Mouse (Mus musculus) Patski (cell line): ENCODE measurements at regions not wholly inside any gene's neighbourhood (a gene's known extent, or its start where the extent isn't known, plus 50 kb on each side); places are given as distances from the start of the nearest gene placed in this dataset.
A peak's percentile ranks its signal among the peaks of the same experiment; 100 is the strongest.

Experiments
- ATAC-seq: fragments of 100-300 bp; one replicate; pipeline ENCODE4 v1.8.0; 2021
- CTCF ChIA-PET: fragments of 350-600 bp; sonication (Branson Sonifier 250); formaldehyde crosslinking; loops from one replicate; lab custom pipeline; 2022; ENCODE audit warnings: inconsistent platforms; lab: Charles Lee
- POLR2A ChIA-PET: fragments of 350-600 bp; sonication (Branson Sonifier 250); formaldehyde crosslinking; loops from one replicate; lab custom pipeline; 2022; ENCODE audit warnings: antibody characterized with exemption, inconsistent platforms; lab: Charles Lee
- DNase-seq: peaks from one replicate; pipeline ENCODE4 v3.0.0-alpha.2; 2011; ENCODE audit warnings: low read depth, low spot score
- H3K27me3 ChIP-seq: fragments of 371-371 bp; one replicate; pipeline ENCODE4 v1.5.1; 2021
- CTCF ChIP-seq: fragments of 100-300 bp; IDR thresholded peaks from one replicate; pipeline ENCODE4 v1.5.1; 2021
- in situ Hi-C: fragments of 300-500 bp; cut with MboI; formaldehyde crosslinking; loops from 3 replicates; pipeline ENCODE4 v1.11.1; 2018; ENCODE audit warnings: low pct_unique_long_range_greater_than_20kb, mixed read lengths

GRCm38 (mm10) chr8:103199696-103200615, 414.5 kb upstream of the Cdh11 start:
- DNase-seq (no peak), ATAC-seq (no peak)
- ChIA-PET CTCF (no interaction called here), POLR2A (interaction anchor here (0.6 kb wide), 1 partner anchor 158 kb away, joined by 5 read pairs; no protein-coding TSS in a partner anchor)
- in situ Hi-C loops: no loop called here
- TF ChIP-seq CTCF: no peak
- H3K27me3 ChIP-seq: no peaks in the 10 kb centered on the region

GRCm38 (mm10) chr8:103203710-103204109, 418.3 kb upstream of the Cdh11 start:
- DNase-seq: no peak
- ATAC-seq: no peak
- in situ Hi-C loops: no loop called here
- ChIA-PET POLR2A (no interaction called here), CTCF (no interaction called here)
- TF ChIP-seq CTCF: no peak
- no peaks in the 10 kb centered on the region for H3K27me3 ChIP-seq

DNA sequence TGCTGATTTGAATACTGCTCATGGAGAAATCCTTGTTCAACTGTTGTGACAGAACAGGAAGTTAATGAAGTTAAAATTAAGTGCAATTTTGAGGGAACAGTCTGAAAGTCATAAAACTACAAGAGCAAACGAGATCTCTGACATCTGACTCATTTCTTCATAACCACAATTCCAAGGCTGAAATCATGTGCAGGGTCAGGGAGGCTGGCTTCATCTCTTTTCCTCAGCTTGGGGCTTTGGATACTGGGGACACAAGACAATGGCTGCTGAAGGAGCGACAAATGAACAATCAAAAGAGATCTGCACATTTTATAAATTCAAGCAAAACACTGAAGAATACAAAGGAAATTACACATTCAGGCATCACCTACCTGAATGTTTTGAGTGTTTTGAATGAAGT, 429.2 kb upstream of the Cdh11 start:
- POLR2A ChIA-PET: interaction anchor here (0.7 kb wide), 1 partner anchor 110 kb away, joined by 3 read pairs; no protein-coding TSS in a partner anchor
- no peak for TF ChIP-seq CTCF
- H3K27me3 ChIP-seq: no peaks in the 10 kb centered on the region
- in situ Hi-C loops: no loop called here
- no peak for ATAC-seq
- DNase-seq: peak; percentile 9
- CTCF ChIA-PET: no interaction called here

GRCm38 (mm10) chr8:103230741-103231475, 445.5 kb upstream of the Cdh11 start:
- DNase-seq: no peak
- H3K27me3 ChIP-seq: no peaks in the 10 kb centered on the region
- POLR2A ChIA-PET: no interaction called here
- no peak for ATAC-seq
- in situ Hi-C loops: no loop called here
- no peak for TF ChIP-seq CTCF
- CTCF ChIA-PET: interaction anchor here (1.6 kb wide), 1 partner anchor 11 kb away, joined by 3 read pairs; no protein-coding TSS in a partner anchor

DNA sequence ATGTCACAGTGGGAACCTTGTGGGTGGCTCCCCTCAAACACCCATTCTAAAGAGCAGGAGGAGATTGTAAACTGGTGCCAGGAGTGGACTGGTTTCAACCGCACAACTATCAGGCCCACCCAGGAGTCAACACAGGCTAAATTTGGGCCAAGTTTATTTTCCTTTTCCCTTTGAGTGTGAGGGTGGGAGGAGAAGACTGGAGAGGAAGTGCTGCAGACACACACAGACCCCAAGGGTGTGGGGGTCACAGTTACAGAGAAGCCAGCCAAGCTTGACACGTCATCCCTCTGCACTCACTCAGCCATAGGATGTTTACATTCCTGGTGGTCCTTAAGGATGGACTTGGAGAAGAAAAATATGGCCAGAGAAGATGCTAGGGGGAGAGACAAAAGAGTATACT, 448.9 kb upstream of the Cdh11 start:
- H3K27me3 ChIP-seq: no peaks in the 10 kb centered on the region
- DNase-seq (no peak), ATAC-seq (no peak)
- in situ Hi-C loops: no loop called here
- POLR2A ChIA-PET: no interaction called here
- TF ChIP-seq CTCF: no peak
- CTCF ChIA-PET: interaction anchor here (1.4 kb wide), 1 partner anchor 33 kb away, joined by 3 read pairs; no protein-coding TSS in a partner anchor

DNA sequence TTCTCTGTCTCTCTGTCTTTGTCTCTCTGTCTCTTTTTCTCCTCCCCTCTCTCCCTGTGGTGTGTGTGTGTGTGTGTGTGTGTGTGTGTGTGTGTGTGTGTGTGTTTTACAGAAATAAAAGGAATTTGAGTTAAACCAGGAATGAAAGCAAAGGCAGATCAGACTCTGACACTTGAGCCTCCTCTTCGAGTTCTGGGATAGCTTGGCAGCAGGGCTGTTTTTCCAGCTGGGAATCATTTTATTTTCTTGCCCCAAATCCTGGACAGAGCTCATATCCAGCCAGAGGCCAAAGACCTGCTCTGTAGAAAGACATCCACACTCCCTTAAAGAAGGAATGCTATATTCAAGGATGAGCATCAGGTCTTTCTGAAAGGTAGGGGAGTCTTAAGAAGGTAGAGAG, 450.2 kb upstream of the Cdh11 start:
- no peak for TF ChIP-seq CTCF
- ATAC-seq (no peak), DNase-seq (no peak)
- in situ Hi-C loops: no loop called here
- H3K27me3 ChIP-seq: no peaks in the 10 kb centered on the region
- POLR2A ChIA-PET: interaction anchor here (0.7 kb wide), 1 partner anchor 112 kb away, joined by 3 read pairs; no protein-coding TSS in a partner anchor
- CTCF ChIA-PET: no interaction called here

DNA sequence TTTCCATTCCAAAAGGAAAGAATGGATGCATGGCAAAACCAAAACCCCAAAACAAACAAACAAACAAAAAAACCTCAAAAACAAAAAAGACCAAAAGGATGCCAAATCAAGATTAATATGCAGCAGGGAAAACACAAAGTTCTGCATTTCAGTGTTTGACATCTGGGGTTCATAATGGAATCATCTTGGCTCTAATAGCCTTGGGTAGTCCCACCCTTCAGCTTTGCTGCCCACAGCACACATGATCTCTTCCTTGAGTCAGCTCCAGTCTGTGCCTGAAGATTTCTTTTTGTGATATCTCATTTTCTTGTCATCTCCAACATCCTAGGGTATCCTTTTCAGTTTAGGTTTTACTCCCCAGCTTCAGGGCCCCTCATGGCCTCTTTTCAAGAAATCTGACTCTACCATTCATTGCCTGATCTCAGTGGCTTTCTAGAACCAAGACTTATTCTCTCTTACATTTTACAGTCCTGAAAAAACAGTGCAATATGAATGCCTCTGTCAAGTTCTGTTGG, 453.1 kb upstream of the Cdh11 start:
- H3K27me3 ChIP-seq: no peaks in the 10 kb centered on the region
- TF ChIP-seq CTCF: no peak
- ChIA-PET CTCF (no interaction called here), POLR2A (no interaction called here)
- no peak for ATAC-seq
- in situ Hi-C loops: no loop called here
- DNase-seq: no peak

DNA sequence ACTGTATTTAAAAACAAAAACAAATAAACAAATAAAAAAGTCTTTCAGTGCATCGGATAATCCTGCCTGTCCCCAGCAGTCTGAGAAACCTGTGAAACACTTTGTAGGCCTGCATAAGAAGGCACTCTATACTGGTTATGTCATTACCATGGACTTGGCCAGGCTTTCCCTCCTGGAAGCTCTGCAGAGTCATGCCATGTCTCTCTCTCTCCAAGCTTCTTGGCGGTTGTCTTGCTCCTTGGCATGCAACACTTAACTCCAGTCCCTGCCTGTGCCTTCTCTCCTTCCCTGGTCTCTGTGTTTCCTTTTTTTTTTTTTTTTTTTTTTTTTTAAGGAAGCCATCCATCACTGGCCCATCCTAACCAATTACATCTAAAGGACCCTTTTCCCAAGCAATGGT, 458.7 kb upstream of the Cdh11 start:
- H3K27me3 ChIP-seq: no peaks in the 10 kb centered on the region
- ATAC-seq (no peak), DNase-seq (no peak)
- CTCF ChIA-PET: no interaction called here
- in situ Hi-C loops: no loop called here
- POLR2A ChIA-PET: interaction anchor here (0.7 kb wide), 1 partner anchor 26 kb away, joined by 4 read pairs; no protein-coding TSS in a partner anchor
- no peak for TF ChIP-seq CTCF

GRCm38 (mm10) chr8:103244658-103245057, 459.2 kb upstream of the Cdh11 start:
- POLR2A ChIA-PET: no interaction called here
- no peak for DNase-seq
- CTCF ChIA-PET: no interaction called here
- in situ Hi-C loops: no loop called here
- no peak for ATAC-seq
- TF ChIP-seq CTCF: no peak
- no peaks in the 10 kb centered on the region for H3K27me3 ChIP-seq

- ChIA-PET CTCF (interaction anchor here (1.3 kb wide), 1 partner anchor 14 kb away, joined by 6 read pairs; no protein-coding TSS in a partner anchor), POLR2A (no interaction called here)
- in situ Hi-C loops: no loop called here
- no peak for TF ChIP-seq CTCF
- DNase-seq (no peak), ATAC-seq (no peak)
- no peaks in the 10 kb centered on the region for H3K27me3 ChIP-seq
These were observed 460.4 kb upstream of the Cdh11 start for GRCm38 (mm10) chr8:103245864-103246263.

GRCm38 (mm10) chr8:103261236-103261635, 475.8 kb upstream of the Cdh11 start:
- ATAC-seq (no peak), DNase-seq (no peak)
- no peak for TF ChIP-seq CTCF
- no peaks in the 10 kb centered on the region for H3K27me3 ChIP-seq
- in situ Hi-C loops: no loop called here
- CTCF ChIA-PET: no interaction called here
- POLR2A ChIA-PET: no interaction called here
